Mouse (Mus musculus): ENCODE data around the gene Ntf5.
"Not testable (repeated sequence)": the region's sequence is repeated elsewhere in the genome, so short reads cannot be mapped to it uniquely, and the experiment has no call there.

Gene Ntf5

DNA sequence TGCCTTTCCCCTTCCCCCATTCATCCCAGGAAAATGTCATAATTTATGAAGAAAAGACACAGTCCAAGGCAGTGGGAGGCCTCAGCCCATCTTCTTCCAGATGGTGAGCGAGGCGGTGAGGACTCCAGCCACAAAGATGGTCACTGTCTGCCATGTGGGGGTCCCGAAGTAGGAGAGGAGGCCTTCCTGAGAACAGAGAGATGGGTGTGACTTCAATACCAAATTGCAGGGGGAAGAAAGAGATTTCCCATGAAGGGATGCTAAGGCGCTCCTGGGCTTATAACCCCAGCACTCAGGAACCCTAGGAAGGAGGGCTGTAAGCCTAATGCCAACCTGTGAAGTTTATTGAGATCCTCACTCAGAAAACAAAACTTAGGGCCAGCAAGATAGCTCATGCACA lies 48.3 kb downstream of the Ntf5 start:
- DNase-seq (ENCODE audit: low spot score in 2 of 2), result no peak

DNA sequence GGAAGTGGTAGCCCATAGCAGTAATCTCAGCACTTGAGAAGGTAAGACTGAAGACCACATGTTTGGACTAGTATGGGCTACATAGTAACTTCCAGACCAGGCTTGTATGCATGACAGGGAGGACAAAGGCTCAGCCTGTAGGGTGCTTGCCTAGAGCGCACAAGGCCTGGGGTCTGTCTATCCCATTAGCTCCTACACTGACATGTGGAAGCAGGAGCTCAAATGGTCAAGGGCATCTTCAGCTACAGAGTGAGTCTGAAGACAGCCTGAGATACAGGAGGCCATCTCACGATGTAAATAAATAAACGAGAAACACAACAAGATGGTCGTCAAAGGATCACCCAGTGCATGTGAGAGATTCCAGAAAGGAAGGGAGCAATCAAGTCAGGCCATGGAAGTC lies 48.8 kb downstream of the Ntf5 start:
- no peak for DNase-seq (ENCODE audit: low spot score in 2 of 2)

GRCm38 (mm10) chr7:45462868-45463267 lies 49.4 kb downstream of the Ntf5 start:
- DNase-seq (ENCODE audit: low spot score in 2 of 2), result not testable (repeated sequence)

DNA sequence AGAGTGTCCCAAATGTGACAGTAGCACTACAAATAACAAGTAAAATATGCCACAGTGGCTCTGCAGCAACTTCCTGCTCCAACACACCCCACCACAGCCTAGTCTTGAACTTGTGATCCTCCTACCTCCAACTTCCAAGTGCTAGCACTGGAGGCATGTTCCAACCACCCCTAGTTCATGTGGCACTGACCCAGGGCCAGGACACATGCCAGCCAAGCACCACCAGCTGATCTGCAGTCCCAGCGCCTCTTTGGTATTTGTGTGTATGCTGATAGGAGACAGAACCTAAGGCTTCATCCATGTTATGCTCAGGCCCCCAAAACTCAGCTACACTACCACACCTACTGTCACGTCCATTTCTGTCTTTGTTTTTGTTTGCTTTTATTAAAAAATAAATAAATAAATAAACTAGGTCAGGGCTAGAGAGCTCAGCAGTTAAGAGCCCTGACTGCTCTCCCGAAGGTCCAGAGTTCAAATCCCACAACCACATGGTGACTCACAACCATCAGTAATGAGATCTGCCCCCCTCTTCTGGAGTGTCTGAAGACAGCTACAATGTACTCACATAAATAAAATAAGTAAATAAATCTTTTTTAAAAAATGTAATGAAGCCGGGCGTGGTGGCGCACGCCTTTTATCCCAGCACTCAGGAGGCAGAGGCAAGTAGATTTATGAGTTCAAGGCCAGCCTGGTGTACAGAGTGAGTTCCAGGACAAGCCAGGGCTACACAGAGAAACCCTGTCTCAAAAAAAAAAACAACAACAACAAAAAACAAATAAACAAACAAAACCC lies 50.7 kb downstream of the Ntf5 start:
- DNase-seq (ENCODE audit: low spot score in 2 of 2), result no peak

GRCm38 (mm10) chr7:45465112-45465511 lies 51.6 kb downstream of the Ntf5 start:
- no peak for DNase-seq (ENCODE audit: low spot score in 2 of 2)

DNA sequence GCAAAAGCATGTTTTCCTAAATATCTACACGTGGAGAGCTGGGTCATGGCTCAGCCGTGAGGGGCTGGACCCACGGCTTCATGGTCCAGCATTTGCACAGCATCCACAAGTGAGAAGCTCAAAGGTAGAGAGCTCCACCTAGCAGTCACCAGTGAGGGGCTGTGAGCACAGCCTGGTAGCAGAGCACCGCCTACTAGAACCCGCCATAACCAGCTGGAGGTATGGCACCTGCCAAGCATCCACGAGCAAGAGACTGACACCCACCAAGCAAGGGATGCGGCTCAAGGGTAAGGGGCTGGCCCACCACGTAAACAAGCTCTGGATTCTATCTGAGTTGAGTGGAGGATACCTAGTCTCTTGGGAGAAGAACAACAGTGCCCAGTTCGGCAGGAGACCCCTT lies 52.1 kb downstream of the Ntf5 start:
- DNase-seq (ENCODE audit: low spot score in 2 of 2), result no peak

GRCm38 (mm10) chr7:45466283-45467089 lies 53.0 kb downstream of the Ntf5 start, which contains the start of gene Bax:
Gene Bax (minus strand): TSS chr7:45466898.
- peak; percentile 90 to 97 for DNase-seq (ENCODE audit: low spot score in 2 of 2)
